Mouse (Mus musculus): ENCODE measurements around the gene Nutf2-ps1.
A peak's percentile ranks its signal among the peaks of the same experiment; 100 is the strongest.

- TF ChIP-seq CHD1 (IDR thresholded peaks at IDR 0.05; ENCODE audit: low read depth, low read length) = no peak
- TF ChIP-seq ELF1 (IDR thresholded peaks at IDR 0.05; ENCODE audit: low read depth, low read length) = no peak
- peak; percentile 75 for TF ChIP-seq BHLHE40 (IDR thresholded peaks at IDR 0.05; ENCODE audit: low read depth, low read length)
- no peak for TF ChIP-seq POLR2A (IDR thresholded peaks at IDR 0.05; ENCODE audit: low read depth, low read length)
- no peak for TF ChIP-seq CTCF (conservative IDR thresholded peaks at IDR 0.05 in 1 of 2, IDR thresholded peaks at IDR 0.05 in 1 of 2; ENCODE audit: low read depth in 2 of 2, low read length in 2 of 2)
- no peak for TF ChIP-seq MYC (IDR thresholded peaks at IDR 0.05; ENCODE audit: low read depth, low read length)
- TF ChIP-seq EP300 (IDR thresholded peaks at IDR 0.05; ENCODE audit: low read length) = no peak
These were observed 50.1 kb downstream of the Nutf2-ps1 start for GRCm38 (mm10) chr19:53538796-53539195.
